Mouse (Mus musculus) lung, postnatal 0 days (tissue): Measurements from ENCODE around the gene Gpalpp1. TPM values are rescaled to one million over a fixed set of nuclear protein-coding genes. Genes with fewer than 3 reads are reported as not detected.

Experiments
- ATAC-seq: fragments of 200-750 bp; cut with Nextera tagmentation; 2 replicates; pipeline ENCODE4 v1.8.0; 2017; ENCODE audit warnings: moderate library complexity
- DNase-seq: peaks from one replicate; pipeline ENCODE4 v3.0.0-alpha.2; 2016; ENCODE audit warnings: low spot score
- H3K27ac ChIP-seq: fragments of 300-500 bp; sonication (generic); 2 replicates; pipeline ENCODE4 v1.5.1; 2014; ENCODE audit warnings: antibody characterized with exemption, mild to moderate bottlenecking, low read length, mixed read lengths
- H3K27me3 ChIP-seq: fragments of 300-500 bp; sonication (generic); replicated peaks from 2 replicates; pipeline ENCODE4 v1.6.1; 2014; ENCODE audit warnings: low read length, mixed read lengths; ENCODE audit not compliant: insufficient read depth
- H3K36me3 ChIP-seq: fragments of 300-500 bp; sonication (generic); 2 replicates; pipeline ENCODE4 v1.6.1; 2014; ENCODE audit warnings: low read length, mixed read lengths; ENCODE audit not compliant: insufficient read depth
- H3K4me1 ChIP-seq: fragments of 300-500 bp; sonication (generic); 2 replicates; pipeline ENCODE4 v1.6.1; 2014; ENCODE audit warnings: antibody characterized with exemption, low read depth, low read length, mixed read lengths; ENCODE audit not compliant: insufficient read depth
- H3K4me2 ChIP-seq: fragments of 300-500 bp; sonication (generic); replicated peaks from 2 replicates; pipeline ENCODE4 v1.6.1; 2014; ENCODE audit warnings: low read depth, mild to moderate bottlenecking, low read length, moderate library complexity, mixed read lengths
- H3K4me3 ChIP-seq: fragments of 300-500 bp; sonication (generic); 2 replicates; pipeline ENCODE4 v1.5.1; 2014; ENCODE audit warnings: low read depth, low read length
- H3K9ac ChIP-seq: fragments of 300-500 bp; sonication (generic); replicated peaks from 2 replicates; pipeline ENCODE4 v1.6.1; 2014; ENCODE audit warnings: low read depth, mild to moderate bottlenecking
- H3K9me3 ChIP-seq: fragments of 300-500 bp; sonication (generic); 2 replicates; pipeline ENCODE4 v1.6.1; 2016; ENCODE audit warnings: low read length, mixed read lengths
- CTCF ChIP-seq: IDR thresholded peaks from 2 replicates; pipeline ENCODE4 v1.5.1; 2016; ENCODE audit warnings: antibody characterized with exemption, mild to moderate bottlenecking
- EP300 ChIP-seq: IDR thresholded peaks from 2 replicates; pipeline ENCODE4 v1.6.1; 2016; ENCODE audit warnings: antibody characterized with exemption, mild to moderate bottlenecking, control low read depth
- WGBS: fragments of 180-500 bp; shearing (Covaris S2); extraction: QIAGEN DNeasy Blood & Tissue Kit; methylation state at CpG from one replicate; pipeline ENCODE4 v1.1.7; 2014; 5-methylcytosine and 5-hydroxymethylcytosine counted together
- polyA plus RNA-seq: library from polyadenylated mRNA; unstranded; fragments of >200 nt; fragmentation: Nextera tagmentation; extraction: Ambion mirVana; gene quantifications from 2 replicates; pipeline ENCODE4 v1.2.1, GENCODE M21; 2015

Gene Gpalpp1
- polyA plus RNA-seq, 1 experiment from 2014 or later: 7.0 TPM

GRCm38 (mm10) chr14:76120472-76120871, 9.9 kb upstream of the Gpalpp1 start:
- Histone ChIP-seq H3K27ac (no peak overlapping the region), H3K4me3 (no peak overlapping the region), H3K4me2 (no peak overlapping the region), H3K36me3 (peaks cover under 1% of the 10 kb centered on the region; the same call in 1 of the 2 replicates), H3K27me3 (no peaks in the 10 kb centered on the region), H3K9ac (no peak overlapping the region), H3K9me3 (no peaks in the 10 kb centered on the region), H3K4me1 (no peaks in the 10 kb centered on the region)
- no peak for TF ChIP-seq EP300
- no peak for TF ChIP-seq CTCF
- whole genome bisulfite sequencing: 78% methylated on average over 4 of the region's 4 CpGs
- DNase-seq (peak; percentile 33), ATAC-seq (peak; percentile 19; the same call in 1 of the 2 replicates)

- TF ChIP-seq EP300: no peak
- peak; percentile 53 for TF ChIP-seq CTCF
- DNase-seq (no peak), ATAC-seq (no peak)
Observed at GRCm38 (mm10) chr14:76118963-76119362, 8.4 kb upstream of the Gpalpp1 start.

GRCm38 (mm10) chr14:76115744-76116143, 5.2 kb upstream of the Gpalpp1 start:
- H3K9ac ChIP-seq: no peak overlapping the region
- no peak overlapping the region for H3K4me2 ChIP-seq
- WGBS: 86% methylated on average over 5 of the region's 5 CpGs
- peaks cover 13% of the 10 kb centered on the region for H3K36me3 ChIP-seq
- peaks cover 3% of the 10 kb centered on the region; the same call in 1 of the 2 replicates for H3K4me1 ChIP-seq
- no peaks in the 10 kb centered on the region for H3K27me3 ChIP-seq
- DNase-seq (no peak), ATAC-seq (no peak)
- H3K9me3 ChIP-seq: no peaks in the 10 kb centered on the region
- TF ChIP-seq EP300: no peak
- TF ChIP-seq CTCF: no peak
- H3K4me3 ChIP-seq: no peak overlapping the region
- no peak overlapping the region for H3K27ac ChIP-seq

More at GRCm38 (mm10) chr14:76118963-76119362, 8.4 kb upstream of the Gpalpp1 start:
- WGBS: 46% methylated on average over 4 of the region's 4 CpGs
- Histone ChIP-seq H3K9me3 (no peaks in the 10 kb centered on the region), H3K9ac (no peak overlapping the region), H3K4me2 (no peak overlapping the region), H3K4me3 (no peak overlapping the region), H3K36me3 (peaks cover 13% of the 10 kb centered on the region), H3K27ac (no peak overlapping the region), H3K4me1 (no peaks in the 10 kb centered on the region), H3K27me3 (no peaks in the 10 kb centered on the region)

- no peaks in the 10 kb centered on the region for H3K4me1 ChIP-seq
- no peak overlapping the region for H3K4me2 ChIP-seq
- WGBS: 86% methylated on average over 9 of the region's 9 CpGs
- H3K27me3 ChIP-seq: no peaks in the 10 kb centered on the region
- no peaks in the 10 kb centered on the region for H3K9me3 ChIP-seq
- H3K4me3 ChIP-seq: no peak overlapping the region
- DNase-seq (no peak), ATAC-seq (no peak)
- peaks cover 56% of the 10 kb centered on the region for H3K36me3 ChIP-seq
- no peak overlapping the region for H3K9ac ChIP-seq
- no peak overlapping the region for H3K27ac ChIP-seq
- TF ChIP-seq CTCF (no peak), EP300 (no peak)
Observed at GRCm38 (mm10) chr14:76099543-76099942, 11.0 kb downstream of the Gpalpp1 start.

- H3K9me3 ChIP-seq: no peaks in the 10 kb centered on the region
- H3K27me3 ChIP-seq: no peaks in the 10 kb centered on the region
- DNase-seq (no peak), ATAC-seq (no peak)
- TF ChIP-seq CTCF (no peak), EP300 (no peak)
- 96% methylated on average over 5 of the region's 5 CpGs for WGBS
- H3K9ac ChIP-seq: no peak overlapping the region
- peaks cover 50% of the 10 kb centered on the region for H3K36me3 ChIP-seq
- H3K4me3 ChIP-seq: no peak overlapping the region
- H3K4me2 ChIP-seq: no peak overlapping the region
- H3K4me1 ChIP-seq: no peaks in the 10 kb centered on the region
- H3K27ac ChIP-seq: no peak overlapping the region
Observed at GRCm38 (mm10) chr14:76097815-76098214, 12.7 kb downstream of the Gpalpp1 start.

- WGBS: 84% methylated on average over 7 of the region's 7 CpGs
- Histone ChIP-seq H3K4me2 (no peak overlapping the region), H3K4me3 (no peak overlapping the region), H3K9me3 (no peaks in the 10 kb centered on the region), H3K9ac (no peak overlapping the region), H3K36me3 (peaks cover 48% of the 10 kb centered on the region), H3K27ac (no peak overlapping the region), H3K27me3 (no peaks in the 10 kb centered on the region), H3K4me1 (no peaks in the 10 kb centered on the region)
- DNase-seq (no peak), ATAC-seq (no peak)
- TF ChIP-seq CTCF: no peak
- no peak for TF ChIP-seq EP300
Observed at GRCm38 (mm10) chr14:76097244-76097643, 13.3 kb downstream of the Gpalpp1 start.

- Histone ChIP-seq H3K9ac (no peak overlapping the region), H3K36me3 (peaks cover 2% of the 10 kb centered on the region; the same call in 1 of the 2 replicates), H3K27ac (no peak overlapping the region), H3K4me3 (no peak overlapping the region), H3K27me3 (no peaks in the 10 kb centered on the region), H3K4me1 (no peaks in the 10 kb centered on the region), H3K4me2 (no peak overlapping the region), H3K9me3 (no peaks in the 10 kb centered on the region)
- 63% methylated on average over 3 of the region's 3 CpGs for WGBS
- TF ChIP-seq CTCF (no peak), EP300 (no peak)
- ATAC-seq: no peak
- no peak for DNase-seq
Observed at GRCm38 (mm10) chr14:76084188-76084587, 26.4 kb downstream of the Gpalpp1 start.
